Mouse (Mus musculus): ENCODE data around the gene Rxfp4. TPM values are rescaled to one million over a fixed set of nuclear protein-coding genes. Genes with fewer than 3 reads are reported as not detected.

Rxfp4 gene
- polyA plus RNA-seq (2014; fragmentation: Illumina TruSeq; extraction: RNeasy Lipid Tissue Mini Kit (QIAGEN cat#74804); ENCODE audit: low read depth, low replicate concordance): not detected

GRCm38 (mm10) chr3:88652846-88653515, at the start of gene Rxfp4:
Rxfp4 (minus strand) TSS chr3:88653142.

GRCm38 (mm10) chr3:88684980-88685941, 32.3 kb upstream of the Rxfp4 start, which contains the start of gene Khdc4:
Khdc4 (plus strand) TSS chr3:88685803.

GRCm38 (mm10) chr3:88605666-88606065, 47.3 kb downstream of the Rxfp4 start, which contains the start of gene Arhgef2:
Arhgef2 (plus strand) TSS chr3:88605966.

Other genes starting within 250 kb of the Rxfp4 start
- 5.1 TPM for gene Pmf1, start 242.8 kb downstream of the Rxfp4 start, polyA plus RNA-seq (2014; fragmentation: Illumina TruSeq; extraction: RNeasy Lipid Tissue Mini Kit (QIAGEN cat#74804); ENCODE audit: low read depth, low replicate concordance)
- 17.7 TPM for gene Slc25a44, start 228.0 kb downstream of the Rxfp4 start, polyA plus RNA-seq (2014; fragmentation: Illumina TruSeq; extraction: RNeasy Lipid Tissue Mini Kit (QIAGEN cat#74804); ENCODE audit: low read depth, low replicate concordance)
- gene Sema4a, start 192.0 kb downstream of the Rxfp4 start, polyA plus RNA-seq (2014; fragmentation: Illumina TruSeq; extraction: RNeasy Lipid Tissue Mini Kit (QIAGEN cat#74804); ENCODE audit: low read depth, low replicate concordance): 46.1 TPM
- 2.5 TPM for gene Lmna, start 143.2 kb downstream of the Rxfp4 start, polyA plus RNA-seq (2014; fragmentation: Illumina TruSeq; extraction: RNeasy Lipid Tissue Mini Kit (QIAGEN cat#74804); ENCODE audit: low read depth, low replicate concordance)
- 0.05 TPM for gene Mex3a, start 120.7 kb downstream of the Rxfp4 start, polyA plus RNA-seq (2014; fragmentation: Illumina TruSeq; extraction: RNeasy Lipid Tissue Mini Kit (QIAGEN cat#74804); ENCODE audit: low read depth, low replicate concordance)
- gene Rab25, start 104.8 kb downstream of the Rxfp4 start, polyA plus RNA-seq (2014; fragmentation: Illumina TruSeq; extraction: RNeasy Lipid Tissue Mini Kit (QIAGEN cat#74804); ENCODE audit: low read depth, low replicate concordance): not detected
- gene Lamtor2, start 100.1 kb downstream of the Rxfp4 start, polyA plus RNA-seq (2014; fragmentation: Illumina TruSeq; extraction: RNeasy Lipid Tissue Mini Kit (QIAGEN cat#74804); ENCODE audit: low read depth, low replicate concordance): 10.5 TPM
- 12.4 TPM for gene Ubqln4, start 99.4 kb downstream of the Rxfp4 start, polyA plus RNA-seq (2014; fragmentation: Illumina TruSeq; extraction: RNeasy Lipid Tissue Mini Kit (QIAGEN cat#74804); ENCODE audit: low read depth, low replicate concordance)
- 37.9 TPM for gene Ssr2, start 77.3 kb downstream of the Rxfp4 start, polyA plus RNA-seq (2014; fragmentation: Illumina TruSeq; extraction: RNeasy Lipid Tissue Mini Kit (QIAGEN cat#74804); ENCODE audit: low read depth, low replicate concordance)
- gene Arhgef2, start 47.2 kb downstream of the Rxfp4 start, polyA plus RNA-seq (2014; fragmentation: Illumina TruSeq; extraction: RNeasy Lipid Tissue Mini Kit (QIAGEN cat#74804); ENCODE audit: low read depth, low replicate concordance): 1.5 TPM
- gene Khdc4, start 32.7 kb upstream of the Rxfp4 start, polyA plus RNA-seq (2014; fragmentation: Illumina TruSeq; extraction: RNeasy Lipid Tissue Mini Kit (QIAGEN cat#74804); ENCODE audit: low read depth, low replicate concordance): 40.6 TPM
- 4.7 TPM for gene Rit1, start 63.7 kb upstream of the Rxfp4 start, polyA plus RNA-seq (2014; fragmentation: Illumina TruSeq; extraction: RNeasy Lipid Tissue Mini Kit (QIAGEN cat#74804); ENCODE audit: low read depth, low replicate concordance)
- 3.5 TPM for gene Syt11, start 122.0 kb upstream of the Rxfp4 start, polyA plus RNA-seq (2014; fragmentation: Illumina TruSeq; extraction: RNeasy Lipid Tissue Mini Kit (QIAGEN cat#74804); ENCODE audit: low read depth, low replicate concordance)
- gene Gon4l, start 182.1 kb upstream of the Rxfp4 start, polyA plus RNA-seq (2014; fragmentation: Illumina TruSeq; extraction: RNeasy Lipid Tissue Mini Kit (QIAGEN cat#74804); ENCODE audit: low read depth, low replicate concordance): 2.3 TPM

All from liver, adult 10 weeks (tissue).